Mouse (Mus musculus): ENCODE data around the gene Cers1.

DNA sequence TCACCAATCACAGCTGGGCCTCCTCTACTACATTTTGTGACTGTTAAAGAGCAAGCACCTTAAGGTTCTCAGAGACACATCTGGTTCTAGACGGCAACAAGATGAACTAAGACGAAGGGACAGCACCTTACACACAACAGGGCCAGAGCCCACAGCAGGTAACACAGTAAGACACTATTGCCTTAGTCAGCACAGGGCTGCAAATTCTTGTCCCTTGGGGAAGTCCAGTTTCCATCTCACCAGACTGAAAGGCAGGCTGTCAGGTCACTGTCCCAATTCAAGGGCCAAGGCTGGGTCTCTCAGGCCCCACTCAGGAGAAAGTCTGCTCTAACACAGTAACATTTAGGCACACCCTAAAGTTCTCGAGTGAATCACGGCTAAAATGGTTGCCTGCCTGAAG lies 31.9 kb downstream of the Cers1 start:
- no peak for TF ChIP-seq CTCF (IDR thresholded peaks at IDR 0.05; ENCODE audit: control insufficient read depth, insufficient read depth, insufficient read length)
- no peak for TF ChIP-seq MAX (IDR thresholded peaks at IDR 0.05)
- no peak for TF ChIP-seq USF1 (IDR thresholded peaks at IDR 0.05; ENCODE audit: low read depth)
